Mouse (Mus musculus): ENCODE data around the gene Vac14.

The Vac14 gene

GRCm38 (mm10) chr8:110717131-110717530 lies 98.7 kb downstream of the Vac14 start:
- DNase-seq (ENCODE audit: low spot score): no peak

DNA sequence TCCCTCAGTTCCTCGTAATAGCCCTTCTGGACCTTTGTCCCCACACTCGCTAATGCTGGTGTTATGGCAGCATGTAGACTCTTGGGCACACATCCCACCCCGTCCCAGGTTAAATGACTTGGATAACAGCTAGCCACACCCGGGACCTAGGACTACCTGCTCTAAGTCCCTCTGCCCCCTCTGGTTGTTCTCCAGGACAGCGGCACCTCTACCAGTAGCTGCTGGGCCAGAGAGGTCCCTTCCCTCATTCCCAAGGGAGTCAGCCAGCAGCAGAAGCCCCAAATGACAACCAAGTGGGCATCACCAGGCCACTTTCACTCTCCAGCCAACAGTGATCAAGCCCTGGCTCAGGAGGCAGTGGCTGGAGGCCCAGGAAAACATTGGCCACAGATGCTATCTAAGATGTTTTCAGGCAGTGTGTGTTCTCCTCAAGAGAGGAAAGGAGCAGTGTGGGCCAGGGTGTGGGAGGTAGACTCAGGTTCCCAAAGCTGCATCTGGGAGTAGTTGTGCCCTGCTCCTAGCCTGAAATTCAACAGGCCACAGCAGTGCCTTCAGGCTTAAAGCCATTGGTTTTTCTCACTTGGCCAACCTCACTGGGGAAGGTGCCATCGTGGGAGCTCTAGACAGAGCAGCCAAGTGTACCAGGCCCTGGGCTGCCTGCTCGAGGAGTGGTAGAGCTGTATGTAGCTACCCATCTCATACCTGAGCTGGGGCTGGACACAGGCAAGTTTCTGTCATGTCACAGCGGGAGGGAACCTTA lies 100.0 kb downstream of the Vac14 start:
- no peak for DNase-seq (ENCODE audit: low spot score)

DNA sequence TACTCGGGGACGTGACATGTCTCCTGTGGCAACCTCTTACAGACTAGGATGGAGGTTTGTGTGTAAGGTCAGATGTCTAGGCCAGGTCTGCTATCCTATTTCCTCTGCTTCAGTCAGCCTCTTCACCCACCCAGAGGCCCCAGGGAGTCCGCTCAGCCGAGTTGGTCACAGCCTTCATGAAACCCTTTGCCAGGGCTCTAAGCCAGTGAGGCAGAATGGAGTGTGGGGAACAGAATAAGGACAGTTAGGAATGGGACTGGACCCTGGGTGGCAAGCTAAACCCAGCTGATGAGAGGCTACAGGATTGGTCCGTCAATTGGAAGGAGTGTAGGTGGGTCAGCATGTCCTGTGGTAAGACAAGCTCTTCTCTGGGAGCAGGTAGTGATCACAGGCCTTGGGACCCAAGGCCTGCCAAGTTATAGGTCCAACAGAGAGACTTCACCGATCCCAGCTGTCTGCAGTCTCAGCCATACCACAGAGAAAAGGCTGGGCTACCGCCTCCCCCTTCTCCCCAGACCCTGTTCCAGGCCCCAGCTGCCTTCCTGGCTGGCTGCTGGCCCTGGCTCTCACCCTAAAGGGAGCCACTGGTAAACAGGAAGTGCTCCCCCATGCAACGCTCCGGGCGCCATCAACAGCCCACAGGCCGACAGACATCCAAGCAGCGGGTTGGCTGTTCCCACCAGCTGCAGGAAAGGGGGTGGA lies 100.7 kb downstream of the Vac14 start:
- DNase-seq (ENCODE audit: low spot score): peak; percentile 46

GRCm38 (mm10) chr8:110719898-110720653 lies 101.7 kb downstream of the Vac14 start:
- no peak for DNase-seq (ENCODE audit: low spot score)

GRCm38 (mm10) chr8:110720685-110721598 lies 102.6 kb downstream of the Vac14 start, which contains the start of gene Mtss1l:
Gene Mtss1l, plus strand, starts transcription at chr8:110721476.
- peak; percentile 71 for DNase-seq (ENCODE audit: low spot score)

DNA sequence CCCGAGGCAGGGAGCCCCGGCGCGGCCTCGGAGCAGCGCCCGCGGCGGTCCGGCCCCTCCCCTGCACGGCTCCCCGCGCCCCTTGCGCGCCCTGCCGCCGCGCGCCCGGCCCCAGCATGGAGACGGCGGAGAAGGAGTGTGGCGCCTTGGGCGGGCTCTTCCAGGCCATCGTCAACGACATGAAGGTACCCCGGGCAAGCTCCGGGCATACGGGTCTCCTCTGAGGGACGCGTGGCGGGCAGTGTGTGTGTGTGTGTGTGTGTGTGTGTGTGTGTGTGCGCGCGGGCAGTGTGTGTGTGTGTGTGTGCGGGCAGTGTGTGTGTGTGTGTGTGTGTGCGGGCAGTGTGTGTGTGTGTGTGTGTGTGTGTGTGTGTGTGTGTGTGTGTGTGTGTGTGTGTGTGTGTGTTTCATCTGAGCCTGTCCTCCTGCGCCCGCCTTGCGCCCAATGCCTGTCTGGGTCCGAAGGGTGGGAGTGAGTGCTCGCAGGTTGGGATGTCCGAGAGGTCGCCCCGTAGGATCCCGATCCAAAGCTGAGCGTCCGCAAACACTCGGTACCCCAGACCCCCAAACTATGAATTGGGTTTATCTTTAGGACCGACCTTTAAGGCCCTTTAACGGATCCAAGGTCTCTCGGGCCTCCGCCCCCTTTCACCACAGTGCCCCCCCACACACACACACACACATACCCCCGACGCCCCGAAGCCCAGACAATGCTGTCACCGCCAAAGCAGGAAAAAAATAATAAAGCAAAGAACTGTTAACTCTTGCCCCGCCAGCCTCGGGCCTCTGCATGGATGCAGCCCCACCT lies 103.4 kb downstream of the Vac14 start:
- peak; percentile 34 for DNase-seq (ENCODE audit: low spot score)

DNA sequence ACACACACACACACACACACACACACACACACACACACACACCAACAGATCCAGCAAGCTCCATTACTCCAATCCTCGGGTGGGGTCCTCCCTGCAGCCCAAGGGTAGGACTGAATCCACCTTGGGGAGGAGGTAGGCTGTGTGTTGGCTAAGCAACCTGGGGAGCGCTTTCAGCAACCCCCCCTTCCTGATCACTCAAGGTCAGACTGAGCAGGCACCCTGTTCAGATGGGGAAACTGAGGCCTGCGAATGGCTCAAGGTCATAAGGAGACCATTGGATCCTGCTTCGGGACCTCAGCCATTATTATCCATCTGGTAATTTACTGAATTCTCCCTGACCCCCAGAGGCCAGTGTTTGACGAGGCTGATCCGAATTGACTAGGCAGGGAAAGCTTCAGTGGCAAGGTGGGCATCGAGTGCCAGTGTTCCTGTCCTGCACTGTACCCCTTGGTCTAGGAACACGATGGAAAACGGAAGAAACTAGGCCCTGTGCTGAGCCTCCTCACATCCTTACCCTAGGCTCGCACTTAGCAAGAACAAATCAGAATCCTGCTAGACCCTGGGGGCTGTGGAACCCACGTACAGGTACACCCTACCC lies 104.1 kb downstream of the Vac14 start:
- no peak for DNase-seq (ENCODE audit: low spot score)

- DNase-seq (ENCODE audit: low spot score): no peak
Observed at GRCm38 (mm10) chr8:110724493-110724892, 106.1 kb downstream of the Vac14 start.

GRCm38 (mm10) chr8:110725084-110725838 lies 106.9 kb downstream of the Vac14 start:
- DNase-seq (ENCODE audit: low spot score): no peak

DNA sequence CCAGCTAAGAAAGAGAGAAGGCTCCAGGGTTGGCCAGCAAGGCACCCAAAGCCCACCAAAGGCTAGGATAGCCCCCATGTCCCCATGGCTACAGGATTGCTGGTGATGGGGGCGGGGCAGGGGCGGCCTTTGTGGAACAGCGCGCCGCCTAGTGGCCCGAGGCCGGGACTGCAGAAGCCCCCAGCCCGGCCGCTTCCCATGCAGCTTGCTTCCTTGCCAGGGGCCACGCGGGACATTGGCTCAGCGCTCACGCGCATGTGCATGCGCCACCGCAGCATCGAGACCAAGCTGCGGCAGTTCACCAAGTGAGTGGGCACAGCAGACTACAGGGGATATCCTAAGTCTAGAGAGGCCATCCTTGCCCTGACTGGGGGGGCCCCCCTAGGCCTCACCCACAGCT lies 108.5 kb downstream of the Vac14 start:
- DNase-seq (ENCODE audit: low spot score): peak; percentile 57

- DNase-seq (ENCODE audit: low spot score): no peak
Observed at GRCm38 (mm10) chr8:110731346-110731859, 113.0 kb downstream of the Vac14 start.

DNA sequence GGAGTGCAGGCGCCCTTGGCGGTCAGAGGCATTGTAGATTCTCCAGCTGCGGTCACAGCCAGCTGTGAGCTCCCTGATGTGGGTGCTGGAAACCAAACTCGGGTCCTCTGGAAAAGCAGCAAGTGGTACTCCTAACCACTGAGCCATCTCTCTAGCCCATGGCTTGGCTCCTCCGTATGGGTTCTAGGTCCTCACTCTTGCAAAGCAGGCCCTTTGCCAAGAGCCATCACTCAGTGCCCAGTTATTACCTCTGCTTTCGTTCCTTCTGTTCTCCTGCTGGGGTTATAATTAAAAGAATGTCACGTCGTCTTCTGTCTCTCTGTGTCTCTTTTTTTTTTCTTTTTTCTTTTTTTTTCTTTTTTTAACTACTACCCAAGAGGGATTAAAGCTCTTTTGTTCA lies 114.7 kb downstream of the Vac14 start:
- no peak for DNase-seq (ENCODE audit: low spot score)

- DNase-seq (ENCODE audit: low spot score): no peak
Observed at GRCm38 (mm10) chr8:110738591-110739195, 120.3 kb downstream of the Vac14 start.

DNA sequence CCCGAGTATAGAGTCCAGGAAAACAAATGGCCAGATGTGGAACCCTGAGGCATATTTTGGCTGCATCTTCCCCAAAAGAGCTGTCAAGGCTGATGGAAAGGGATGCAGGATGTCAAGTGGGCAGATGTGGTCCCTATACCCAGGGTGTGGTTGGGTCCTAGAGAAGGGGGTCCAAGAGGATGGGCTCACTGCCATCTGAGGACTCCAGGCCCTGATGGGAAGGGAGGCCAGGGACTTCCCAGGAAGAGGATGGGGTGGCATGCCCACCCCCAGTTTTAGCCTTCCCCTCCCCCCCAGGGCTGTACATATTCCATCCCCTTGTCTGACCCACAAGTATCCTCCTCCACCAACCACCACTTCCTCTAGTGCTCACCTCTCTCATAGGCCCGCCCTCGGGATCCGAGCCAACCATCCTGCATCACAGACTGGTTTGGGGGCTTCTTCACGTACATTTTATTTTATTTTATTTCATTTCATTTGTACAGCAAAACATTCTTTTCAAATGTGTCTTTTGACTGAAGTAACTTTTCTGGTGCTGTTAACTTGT lies 122.3 kb downstream of the Vac14 start:
- no peak for DNase-seq (ENCODE audit: low spot score)

GRCm38 (mm10) chr8:110741816-110742451 lies 123.5 kb downstream of the Vac14 start:
- no peak for DNase-seq (ENCODE audit: low spot score)

- DNase-seq (ENCODE audit: low spot score): no peak
Observed at GRCm38 (mm10) chr8:110742452-110742818, 124.0 kb downstream of the Vac14 start.

GRCm38 (mm10) chr8:110745162-110745561 lies 126.8 kb downstream of the Vac14 start:
- DNase-seq (ENCODE audit: low spot score): no peak

- no peak for DNase-seq (ENCODE audit: low spot score)
Observed at GRCm38 (mm10) chr8:110746661-110747060, 128.3 kb downstream of the Vac14 start.
